Mouse (Mus musculus) neural tube, embryonic 11.5 days (tissue): Measurements from ENCODE around the gene Dok3. TPM values are rescaled to one million over a fixed set of nuclear protein-coding genes. Genes with fewer than 3 reads are reported as not detected.

Experiments
- microRNA-seq: library from miRNA; unstranded; fragments of <30 nt; microRNA quantifications from one replicate; pipeline ENCODE4, GENCODE M21; 2016
- polyA plus RNA-seq: library from polyadenylated mRNA; unstranded; fragments of >200 nt; fragmentation: Nextera tagmentation; extraction: Ambion mirVana; gene quantifications from 2 replicates; pipeline ENCODE4 v1.2.1, GENCODE M21; 2014

The Dok3 gene
- polyA plus RNA-seq, 1 experiment from 2014 or later: 2.6 TPM

Small RNA genes within 50 kb of the gene (microRNA-seq; reads per million reads assigned to microRNA genes)
- gene Mir6944 (65.1 reads per million, percentile 43 among the genes with 10 or more reads in this experiment), gene Mir6945 (1.0 reads per million)

Other genes starting within 250 kb of the Dok3 start
- gene Prelid1, start 208.8 kb downstream of the Dok3 start, polyA plus RNA-seq: 406 and 417 TPM in 2 replicates
- 89.7 and 90.6 TPM in 2 replicates for gene Rab24, start 207.3 kb downstream of the Dok3 start, polyA plus RNA-seq
- 29.5 and 31.6 TPM in 2 replicates for gene Mxd3, start 199.5 kb downstream of the Dok3 start, polyA plus RNA-seq
- 82.1 and 94.8 TPM in 2 replicates for gene Lman2, start 166.5 kb downstream of the Dok3 start, polyA plus RNA-seq
- 0.59 and 0.97 TPM in 2 replicates for gene Rgs14, start 159.6 kb downstream of the Dok3 start, polyA plus RNA-seq
- gene Slc34a1, start 131.1 kb downstream of the Dok3 start, polyA plus RNA-seq: 0.13 TPM in 1 of 2 replicates, not detected in the other
- gene Pfn3, start 114.1 kb downstream of the Dok3 start, polyA plus RNA-seq: not detected in 2 replicates
- gene F12, start 102.5 kb downstream of the Dok3 start, polyA plus RNA-seq: not detected in 2 replicates
- 58.1 and 59.6 TPM in 2 replicates for gene Grk6, start 84.2 kb downstream of the Dok3 start, polyA plus RNA-seq
- gene Prr7, start 65.0 kb downstream of the Dok3 start, polyA plus RNA-seq: 2.2 and 2.6 TPM in 2 replicates
- 362 and 372 TPM in 2 replicates for gene Dbn1, start 41.2 kb downstream of the Dok3 start, polyA plus RNA-seq
- 165 and 172 TPM in 2 replicates for gene Pdlim7, start 15.6 kb downstream of the Dok3 start, polyA plus RNA-seq
- gene Ddx41, start 7.4 kb upstream of the Dok3 start, polyA plus RNA-seq: 74.5 and 76.3 TPM in 2 replicates
- 44.6 and 51.0 TPM in 2 replicates for gene Fam193b, start 41.8 kb upstream of the Dok3 start, polyA plus RNA-seq
- gene Tmed9, start 44.4 kb upstream of the Dok3 start, polyA plus RNA-seq: 51.6 and 59.0 TPM in 2 replicates
- gene B4galt7, start 70.6 kb upstream of the Dok3 start, polyA plus RNA-seq: 21.7 and 22.0 TPM in 2 replicates
- gene Caml, start 93.7 kb upstream of the Dok3 start, polyA plus RNA-seq: 68.0 and 69.2 TPM in 2 replicates
- gene Ddx46, start 105.7 kb upstream of the Dok3 start, polyA plus RNA-seq: 52.9 and 53.4 TPM in 2 replicates
- gene B230219D22Rik, start 163.8 kb upstream of the Dok3 start, polyA plus RNA-seq: 73.8 and 77.8 TPM in 2 replicates
- gene Txndc15, start 185.4 kb upstream of the Dok3 start, polyA plus RNA-seq: 98.0 and 104 TPM in 2 replicates
- gene Pcbd2, start 198.1 kb upstream of the Dok3 start, polyA plus RNA-seq: 25.6 and 28.6 TPM in 2 replicates